Mouse (Mus musculus): ENCODE results near the gene Ppp1r21. TPM values are rescaled to one million over a fixed set of nuclear protein-coding genes. Genes with fewer than 3 reads are reported as not detected.

The Ppp1r21 gene
- total and polyA plus RNA-seq, 3 experiments = 11.1 to 16.2 TPM; not detected in 1

GRCm38 (mm10) chr17:88627150-88627549 lies 97.2 kb downstream of the Ppp1r21 start:
- no peak for TF ChIP-seq HCFC1 (IDR thresholded peaks at IDR 0.05; ENCODE audit: low read depth, low read length)
- no peak for TF ChIP-seq MYB (IDR thresholded peaks at IDR 0.05; ENCODE audit: low read depth, low read length)
- TF ChIP-seq BHLHE40 (IDR thresholded peaks at IDR 0.05; ENCODE audit: borderline replicate concordance, low read depth, low read length) = no peak
- no peak for TF ChIP-seq POLR2AphosphoS2 (IDR thresholded peaks at IDR 0.05; ENCODE audit: low read length)
- no peak for TF ChIP-seq TCF12 (IDR thresholded peaks at IDR 0.05; ENCODE audit: low read depth, low read length)
- no peak for TF ChIP-seq EP300 (IDR thresholded peaks at IDR 0.05; ENCODE audit: low read depth in 1 of 2, low read length in 2 of 2)
- TF ChIP-seq POLR2A (IDR thresholded peaks at IDR 0.05; ENCODE audit: control insufficient read depth in 1 of 2, insufficient read depth in 1 of 2, low read depth in 1 of 2, low read length in 2 of 2, poor library complexity in 1 of 2) = no peak
- TF ChIP-seq NELFE (IDR thresholded peaks at IDR 0.05; ENCODE audit: low read depth, low read length) = no peak
- TF ChIP-seq MAX (IDR thresholded peaks at IDR 0.05; ENCODE audit: low read length) = no peak
- TF ChIP-seq MAFK (IDR thresholded peaks at IDR 0.05; ENCODE audit: borderline replicate concordance, low read depth, low read length) = no peak
- no peak for TF ChIP-seq RCOR1 (IDR thresholded peaks at IDR 0.05; ENCODE audit: low read depth, low read length)
- TF ChIP-seq E2F4 (IDR thresholded peaks at IDR 0.05; ENCODE audit: borderline replicate concordance, low read depth, low read length) = no peak
- no peak for TF ChIP-seq MYC (IDR thresholded peaks at IDR 0.05; ENCODE audit: low read depth, low read length)
- TF ChIP-seq SMC3 (IDR thresholded peaks at IDR 0.05; ENCODE audit: low read depth, low read length) = no peak
- Histone ChIP-seq H3K9me3 (replicated peaks; ENCODE audit: insufficient read depth, low read length) (no peaks in the 10 kb centered on the region), H3K36me3 (ENCODE audit: control insufficient read depth in 1 of 2, insufficient read depth in 2 of 2, low read length in 2 of 2) (no peaks in the 10 kb centered on the region), H3K27ac (ENCODE audit: control insufficient read depth, low read depth, low read length) (no peak overlapping the region), H3K4me3 (ENCODE audit: control insufficient read depth in 1 of 2, insufficient read depth in 1 of 2, low read depth in 2 of 2, low read length in 2 of 2) (no peak overlapping the region), H3K79me2 (ENCODE audit: control insufficient read depth, insufficient read depth, low read length, poor library complexity) (no peaks in the 10 kb centered on the region), H3K9ac (ENCODE audit: control insufficient read depth, low read depth, low read length, poor library complexity, severe bottlenecking) (no peak overlapping the region), H3K27me3 (ENCODE audit: control insufficient read depth in 1 of 2, insufficient read depth in 2 of 2, low read length in 2 of 2) (no peaks in the 10 kb centered on the region), H3K4me1 (ENCODE audit: control insufficient read depth in 1 of 2, insufficient read depth in 2 of 2, low read length in 2 of 2) (no peaks in the 10 kb centered on the region)
- DNase-seq (ENCODE audit: low read depth, low spot score) = no peak

- Histone ChIP-seq H3K4me1 (ENCODE audit: control insufficient read depth in 1 of 2, insufficient read depth in 2 of 2, low read length in 2 of 2) (no peaks in the 10 kb centered on the region), H3K36me3 (ENCODE audit: control insufficient read depth in 1 of 2, insufficient read depth in 2 of 2, low read length in 2 of 2) (no peaks in the 10 kb centered on the region), H3K9me3 (replicated peaks; ENCODE audit: insufficient read depth, low read length) (no peaks in the 10 kb centered on the region), H3K27ac (ENCODE audit: control insufficient read depth, low read depth, low read length) (no peak overlapping the region), H3K9ac (ENCODE audit: control insufficient read depth, low read depth, low read length, poor library complexity, severe bottlenecking) (no peak overlapping the region), H3K79me2 (ENCODE audit: control insufficient read depth, insufficient read depth, low read length, poor library complexity) (no peaks in the 10 kb centered on the region), H3K27me3 (ENCODE audit: control insufficient read depth in 1 of 2, insufficient read depth in 2 of 2, low read length in 2 of 2) (no peaks in the 10 kb centered on the region), H3K4me3 (ENCODE audit: control insufficient read depth in 1 of 2, insufficient read depth in 1 of 2, low read depth in 2 of 2, low read length in 2 of 2) (no peak overlapping the region)
- no peak for TF ChIP-seq POLR2A (IDR thresholded peaks at IDR 0.05; ENCODE audit: control insufficient read depth in 1 of 2, insufficient read depth in 1 of 2, low read depth in 1 of 2, low read length in 2 of 2, poor library complexity in 1 of 2)
- no peak for TF ChIP-seq MEF2A (IDR thresholded peaks at IDR 0.05; ENCODE audit: extremely low read depth, insufficient replicate concordance, low read depth, low read length, poor library complexity, severe bottlenecking)
- TF ChIP-seq EP300 (IDR thresholded peaks at IDR 0.05; ENCODE audit: low read depth in 1 of 2, low read length in 2 of 2) = no peak
- no peak for DNase-seq (ENCODE audit: low read depth, low spot score)
Measured at GRCm38 (mm10) chr17:88628676-88629380, 98.9 kb downstream of the Ppp1r21 start.

All from MEL (cell line).